Mouse (Mus musculus): ENCODE data around the gene Il4i1. TPM values are rescaled to one million over a fixed set of nuclear protein-coding genes. Genes with fewer than 3 reads are reported as not detected.

Gene Il4i1
- polyA plus RNA-seq, 1 experiment from 2014 or later: 0.69 TPM

- H3K27ac ChIP-seq (replicated peaks): peak overlapping the region; percentile 98; the same call in 1 of the 2 replicates
Measured at GRCm38 (mm10) chr7:44847772-44848171, 31.6 kb downstream of the Il4i1 start.

GRCm38 (mm10) chr7:44848561-44849415 lies 32.6 kb downstream of the Il4i1 start, which contains the start of the genes Akt1s1 and Tbc1d17:
TSS of gene Akt1s1 (plus strand) at chr7:44848991.
TSS of gene Tbc1d17 (minus strand) at chr7:44849079.
- under 1% methylated on average over 54 of the region's 54 CpGs for WGBS
- H3K36me3 ChIP-seq (ENCODE audit: control insufficient read depth, insufficient read depth, low read length): peaks cover 19% of the 10 kb centered on the region
- DNase-seq (ENCODE audit: low spot score): peak; percentile 98

More at GRCm38 (mm10) chr7:44847772-44848171, 31.6 kb downstream of the Il4i1 start:
- TF ChIP-seq EP300 (optimal IDR thresholded peaks at IDR 0.05) (no peak), CTCF (IDR thresholded peaks at IDR 0.05; ENCODE audit: low read depth) (no peak)
- no peak for ATAC-seq (ENCODE audit: low FRiP score, low TSS enrichment)
- no peak for DNase-seq (ENCODE audit: low spot score)
- 44% methylated on average over 5 of the region's 5 CpGs for WGBS
- H3K9ac ChIP-seq (ENCODE audit: low read length): peak overlapping the region; percentile 61
- no peaks in the 10 kb centered on the region for H3K27me3 ChIP-seq (ENCODE audit: control insufficient read depth, insufficient read depth, low read length)
- peaks cover 25% of the 10 kb centered on the region for H3K36me3 ChIP-seq (ENCODE audit: control insufficient read depth, insufficient read depth, low read length)
- peak overlapping the region; percentile 50 for H3K4me2 ChIP-seq (replicated peaks; ENCODE audit: low read depth)
- peaks cover 9% of the 10 kb centered on the region for H3K4me1 ChIP-seq (replicated peaks; ENCODE audit: control insufficient read depth, insufficient read depth)
- H3K9me3 ChIP-seq (ENCODE audit: control insufficient read depth, low read length): no peaks in the 10 kb centered on the region
- H3K4me3 ChIP-seq (ENCODE audit: low read depth, low read length): peak overlapping the region; percentile 81

GRCm38 (mm10) chr7:44849416-44850111 lies 33.4 kb downstream of the Il4i1 start:
- WGBS: under 1% methylated on average over 41 of the region's 41 CpGs
- peak overlapping the region; percentile 81 for H3K4me3 ChIP-seq (ENCODE audit: low read depth, low read length)
- H3K36me3 ChIP-seq (ENCODE audit: control insufficient read depth, insufficient read depth, low read length): peaks cover 15% of the 10 kb centered on the region
- ATAC-seq (ENCODE audit: low FRiP score, low TSS enrichment): peak; percentile 57
- peaks cover 12% of the 10 kb centered on the region for H3K4me1 ChIP-seq (replicated peaks; ENCODE audit: control insufficient read depth, insufficient read depth)
- H3K9me3 ChIP-seq (ENCODE audit: control insufficient read depth, low read length): no peaks in the 10 kb centered on the region
- TF ChIP-seq EP300 (optimal IDR thresholded peaks at IDR 0.05): no peak
- TF ChIP-seq CTCF (IDR thresholded peaks at IDR 0.05; ENCODE audit: low read depth): no peak
- DNase-seq (ENCODE audit: low spot score): peak; percentile 92
- H3K4me2 ChIP-seq (replicated peaks; ENCODE audit: low read depth): peak overlapping the region; percentile 83
- H3K27ac ChIP-seq (replicated peaks): peak overlapping the region; percentile 98
- peak overlapping the region; percentile 88 for H3K9ac ChIP-seq (ENCODE audit: low read length)
- H3K27me3 ChIP-seq (ENCODE audit: control insufficient read depth, insufficient read depth, low read length): no peaks in the 10 kb centered on the region

More at GRCm38 (mm10) chr7:44848561-44849415, 32.6 kb downstream of the Il4i1 start, which contains the start of the genes Akt1s1 and Tbc1d17:
- H3K9ac ChIP-seq (ENCODE audit: low read length): peak within 1 kb of the TSS; percentile 88
- no peaks in the 10 kb centered on the region for H3K9me3 ChIP-seq (ENCODE audit: control insufficient read depth, low read length)
- peak; percentile 90 for ATAC-seq (ENCODE audit: low FRiP score, low TSS enrichment)
- peak within 1 kb of the TSS; percentile 81 for H3K4me3 ChIP-seq (ENCODE audit: low read depth, low read length)
- H3K4me2 ChIP-seq (replicated peaks; ENCODE audit: low read depth): peak within 1 kb of the TSS; percentile 83
- peak within 1 kb of the TSS; percentile 98 for H3K27ac ChIP-seq (replicated peaks)
- peaks cover 12% of the 10 kb centered on the region for H3K4me1 ChIP-seq (replicated peaks; ENCODE audit: control insufficient read depth, insufficient read depth)
- no peaks in the 10 kb centered on the region for H3K27me3 ChIP-seq (ENCODE audit: control insufficient read depth, insufficient read depth, low read length)
- TF ChIP-seq EP300 (optimal IDR thresholded peaks at IDR 0.05): peak; percentile 70
- no peak for TF ChIP-seq CTCF (IDR thresholded peaks at IDR 0.05; ENCODE audit: low read depth)

- peak; percentile 19 for ATAC-seq (ENCODE audit: low FRiP score, low TSS enrichment)
- Histone ChIP-seq H3K4me2 (replicated peaks; ENCODE audit: low read depth) (peak overlapping the region; percentile 83), H3K4me1 (replicated peaks; ENCODE audit: control insufficient read depth, insufficient read depth) (peaks cover 12% of the 10 kb centered on the region), H3K4me3 (ENCODE audit: low read depth, low read length) (peak overlapping the region; percentile 81), H3K9me3 (ENCODE audit: control insufficient read depth, low read length) (no peaks in the 10 kb centered on the region), H3K27me3 (ENCODE audit: control insufficient read depth, insufficient read depth, low read length) (no peaks in the 10 kb centered on the region), H3K27ac (replicated peaks) (peak overlapping the region; percentile 98), H3K36me3 (ENCODE audit: control insufficient read depth, insufficient read depth, low read length) (peaks cover 9% of the 10 kb centered on the region), H3K9ac (ENCODE audit: low read length) (peak overlapping the region; percentile 88)
- TF ChIP-seq EP300 (optimal IDR thresholded peaks at IDR 0.05) (peak; percentile 40), CTCF (IDR thresholded peaks at IDR 0.05; ENCODE audit: low read depth) (no peak)
- peak; percentile 83 for DNase-seq (ENCODE audit: low spot score)
- under 1% methylated on average over 32 of the region's 33 CpGs for WGBS
Measured at GRCm38 (mm10) chr7:44850146-44850545, 34.0 kb downstream of the Il4i1 start.

- DNase-seq (ENCODE audit: low spot score) (no peak), ATAC-seq (ENCODE audit: low FRiP score, low TSS enrichment) (no peak)
- Histone ChIP-seq H3K27ac (replicated peaks) (peak overlapping the region; percentile 98), H3K4me3 (ENCODE audit: low read depth, low read length) (peak overlapping the region; percentile 81), H3K9ac (ENCODE audit: low read length) (peak overlapping the region; percentile 88), H3K36me3 (ENCODE audit: control insufficient read depth, insufficient read depth, low read length) (peaks cover under 1% of the 10 kb centered on the region; the same call in 1 of the 2 replicates), H3K9me3 (ENCODE audit: control insufficient read depth, low read length) (no peaks in the 10 kb centered on the region), H3K27me3 (ENCODE audit: control insufficient read depth, insufficient read depth, low read length) (no peaks in the 10 kb centered on the region), H3K4me2 (replicated peaks; ENCODE audit: low read depth) (peak overlapping the region; percentile 83), H3K4me1 (replicated peaks; ENCODE audit: control insufficient read depth, insufficient read depth) (peaks cover 12% of the 10 kb centered on the region)
- WGBS: 70% methylated on average over 8 of the region's 8 CpGs
- no peak for TF ChIP-seq EP300 (optimal IDR thresholded peaks at IDR 0.05)
- no peak for TF ChIP-seq CTCF (IDR thresholded peaks at IDR 0.05; ENCODE audit: low read depth)
Measured at GRCm38 (mm10) chr7:44850789-44851624, 34.8 kb downstream of the Il4i1 start.
